Mouse (Mus musculus) gastrocnemius, adult 18-20 months (tissue): ENCODE measurements around the gene Adipoq. TPM values are rescaled to one million over a fixed set of nuclear protein-coding genes. Genes with fewer than 3 reads are reported as not detected.
"Not testable (repeated sequence)": the region's sequence is repeated elsewhere in the genome, so short reads cannot be mapped to it uniquely, and the experiment has no call there.

Experiments used
- DNase-seq: peaks from one replicate; pipeline ENCODE4 v3.0.0; 2021; ENCODE audit warnings: low spot score
- total RNA-seq, 2 experiments: library from RNA; stranded (reverse); gene quantifications; 2 replicates each; pipeline ENCODE4 v1.2.3; 2021

Adipoq gene
- total RNA-seq, 2 experiments from 2014 or later, result 10.9 to 32.0 TPM

- DNase-seq, result no peak
Measured at GRCm38 (mm10) chr16:23159749-23160148, 13.4 kb downstream of the Adipoq start.

GRCm38 (mm10) chr16:23162116-23162515 lies 15.8 kb downstream of the Adipoq start:
- DNase-seq, result no peak

- no peak for DNase-seq
Measured at GRCm38 (mm10) chr16:23164443-23164842, 18.1 kb downstream of the Adipoq start.

GRCm38 (mm10) chr16:23165441-23165840 lies 19.1 kb downstream of the Adipoq start:
- no peak for DNase-seq

- DNase-seq, result no peak
Measured at GRCm38 (mm10) chr16:23166646-23167045, 20.3 kb downstream of the Adipoq start.

GRCm38 (mm10) chr16:23167079-23167478 lies 20.7 kb downstream of the Adipoq start:
- no peak for DNase-seq

- no peak for DNase-seq
Measured at GRCm38 (mm10) chr16:23170813-23171212, 24.5 kb downstream of the Adipoq start.

- no peak for DNase-seq
Measured at GRCm38 (mm10) chr16:23173904-23174303, 27.6 kb downstream of the Adipoq start.

- no peak for DNase-seq
Measured at GRCm38 (mm10) chr16:23174855-23175254, 28.5 kb downstream of the Adipoq start.

GRCm38 (mm10) chr16:23175956-23176355 lies 29.6 kb downstream of the Adipoq start:
- no peak for DNase-seq

GRCm38 (mm10) chr16:23177856-23178255 lies 31.5 kb downstream of the Adipoq start:
- DNase-seq, result no peak

GRCm38 (mm10) chr16:23178796-23179195 lies 32.5 kb downstream of the Adipoq start:
- no peak for DNase-seq

GRCm38 (mm10) chr16:23179436-23179835 lies 33.1 kb downstream of the Adipoq start:
- DNase-seq, result not testable (repeated sequence)

- no peak for DNase-seq
Measured at GRCm38 (mm10) chr16:23181054-23181453, 34.7 kb downstream of the Adipoq start.

- DNase-seq, result no peak
Measured at GRCm38 (mm10) chr16:23181487-23181886, 35.2 kb downstream of the Adipoq start.

- no peak for DNase-seq
Measured at GRCm38 (mm10) chr16:23181942-23182597, 35.7 kb downstream of the Adipoq start.

- DNase-seq, result no peak
Measured at GRCm38 (mm10) chr16:23185824-23186223, 39.5 kb downstream of the Adipoq start.

GRCm38 (mm10) chr16:23186418-23186817 lies 40.1 kb downstream of the Adipoq start:
- DNase-seq, result no peak

GRCm38 (mm10) chr16:23187983-23188382 lies 41.6 kb downstream of the Adipoq start:
- no peak for DNase-seq

GRCm38 (mm10) chr16:23189612-23190011 lies 43.3 kb downstream of the Adipoq start:
- DNase-seq, result no peak

GRCm38 (mm10) chr16:23191560-23192242 lies 45.4 kb downstream of the Adipoq start:
- DNase-seq, result no peak

- no peak for DNase-seq
Measured at GRCm38 (mm10) chr16:23195618-23196017, 49.3 kb downstream of the Adipoq start.

GRCm38 (mm10) chr16:23196296-23196695 lies 50.0 kb downstream of the Adipoq start:
- no peak for DNase-seq
